Mouse (Mus musculus) v-Abl transformed pro-B cells (cell line): ENCODE measurements around the gene Gm20850.
"Not testable (repeated sequence)": the region's sequence is repeated elsewhere in the genome, so short reads cannot be mapped to it uniquely, and the experiment has no call there.

ENCODE experiments used
- in situ Hi-C, 2 experiments: fragments of 400-800 bp; cut with MboI; formaldehyde crosslinking; loops; one replicate each; pipeline ENCODE4 v1.15.1; 2025; ENCODE audit not compliant: unreplicated experiment in 2 of 2

Gene Gm20850

GRCm38 (mm10) chrY:75715022-75715421 is at the start of gene Gm20850:
Gene Gm20850 (plus strand): TSS chrY:75715322.
- in situ Hi-C loops: not testable (repeated sequence)
